In genomic region chr17:6745503-6745902, GRCm38 (mm10) we compare ENCODE assay signal across 10 mouse cellular contexts. TPM values are rescaled to one million over a fixed set of nuclear protein-coding genes. Genes with fewer than 3 reads are reported as not detected.
DNase-seq lines count a peak whose midpoint lies in the region; ATAC-seq and TF ChIP-seq lines count a peak whose summit lies in the region.
"Had no signal": no experiment of that assay in that cellular context is flagged by ENCODE, and none has a peak within 500 bp of the region (broad histone marks: within the 10 kb centered on the region; RNA-seq: fewer than 3 reads in every experiment).

No protein-coding gene starts in this region.

- H3K9ac ChIP-seq in embryonic facial prominence, embryonic 12.5 days, result no peak overlapping the region
- no peak overlapping the region for H3K9ac ChIP-seq in midbrain, embryonic 11.5 days (ENCODE audit: low read length)
- no peak overlapping the region for H3K9ac ChIP-seq in hindbrain, embryonic 16.5 days (ENCODE audit: low read depth, low read length)
- no peak overlapping the region for H3K9ac ChIP-seq in stomach, postnatal 0 days (ENCODE audit: low read length)
- H3K9ac ChIP-seq: liver, embryonic 13.5 days had no signal

- no peak for TF ChIP-seq CTCF in stomach, postnatal 0 days (IDR thresholded peaks at IDR 0.05; ENCODE audit: low read depth)

- peaks cover 37% of the 10 kb centered on the region for H3K4me1 ChIP-seq in embryonic facial prominence, embryonic 12.5 days
- peaks cover 68% of the 10 kb centered on the region for H3K4me1 ChIP-seq in embryonic facial prominence, embryonic 10.5 days
- H3K4me1 ChIP-seq in midbrain, embryonic 10.5 days, result peaks cover 72% of the 10 kb centered on the region
- peaks cover 36% of the 10 kb centered on the region for H3K4me1 ChIP-seq in midbrain, embryonic 11.5 days (ENCODE audit: control insufficient read depth, insufficient read depth, low read length)
- H3K4me1 ChIP-seq in hindbrain, embryonic 16.5 days (ENCODE audit: control insufficient read depth, insufficient read depth, low read depth, low read length), result peaks cover 26% of the 10 kb centered on the region
- H3K4me1 ChIP-seq in stomach, postnatal 0 days (replicated peaks; ENCODE audit: control insufficient read depth, insufficient read depth), result no peaks in the 10 kb centered on the region

- H3K4me3 ChIP-seq in embryonic facial prominence, embryonic 12.5 days, result no peak overlapping the region
- no peak overlapping the region for H3K4me3 ChIP-seq in embryonic facial prominence, embryonic 10.5 days
- no peak overlapping the region for H3K4me3 ChIP-seq in midbrain, embryonic 10.5 days
- H3K4me3 ChIP-seq in midbrain, embryonic 11.5 days (ENCODE audit: low read depth, low read length), result no peak overlapping the region
- no peak overlapping the region for H3K4me3 ChIP-seq in hindbrain, embryonic 16.5 days (ENCODE audit: low read length)
- no peak overlapping the region for H3K4me3 ChIP-seq in stomach, postnatal 0 days (ENCODE audit: low read depth, low read length)
- H3K4me3 ChIP-seq: liver, embryonic 13.5 days had no signal

- 60% methylated on average over 5 of the region's 5 CpGs for WGBS in embryonic facial prominence, embryonic 12.5 days
- 79% methylated on average over 5 of the region's 5 CpGs for WGBS in embryonic facial prominence, embryonic 10.5 days
- WGBS in midbrain, embryonic 10.5 days, result 85% methylated on average over 5 of the region's 5 CpGs
- 73% methylated on average over 5 of the region's 5 CpGs for WGBS in midbrain, embryonic 11.5 days
- WGBS in hindbrain, embryonic 16.5 days, result 35% methylated on average over 5 of the region's 5 CpGs
- 77% methylated on average over 5 of the region's 5 CpGs for WGBS in stomach, postnatal 0 days

- 0 out of 2 replicates have a peak, but pooled peaks cover 9% of the 10 kb centered on the region for H3K36me3 ChIP-seq in embryonic facial prominence, embryonic 12.5 days
- peaks cover 60% of the 10 kb centered on the region for H3K36me3 ChIP-seq in embryonic facial prominence, embryonic 10.5 days (replicated peaks)
- peaks cover 53% of the 10 kb centered on the region for H3K36me3 ChIP-seq in midbrain, embryonic 10.5 days
- H3K36me3 ChIP-seq in midbrain, embryonic 11.5 days (ENCODE audit: control insufficient read depth, insufficient read depth, low read length), result no peaks in the 10 kb centered on the region
- H3K36me3 ChIP-seq in hindbrain, embryonic 16.5 days (ENCODE audit: control insufficient read depth, insufficient read depth, low read length), result no peaks in the 10 kb centered on the region
- peaks cover 14% of the 10 kb centered on the region; the same call in 1 of the 2 replicates for H3K36me3 ChIP-seq in stomach, postnatal 0 days (ENCODE audit: control insufficient read depth, insufficient read depth, low read length)

- TF ChIP-seq EP300 in stomach, postnatal 0 days (optimal IDR thresholded peaks at IDR 0.05), result no peak

- no peak for DNase-seq in embryonic facial prominence, embryonic 10.5 days (ENCODE audit: low spot score)
- DNase-seq in midbrain, embryonic 10.5 days (ENCODE audit: low spot score), result no peak
- DNase-seq in midbrain, embryonic 11.5 days (ENCODE audit: low spot score, missing footprints), result no peak
- peak; percentile 11 for DNase-seq in stomach, postnatal 0 days (ENCODE audit: low spot score)
- DNase-seq in spleen, adult 18-20 months, result no peak
- no peak for DNase-seq in left cerebral cortex, postnatal 25 days (ENCODE audit: low spot score in 2 of 2)
- DNase-seq: liver, embryonic 13.5 days had no signal

- no peaks in the 10 kb centered on the region for H3K27me3 ChIP-seq in embryonic facial prominence, embryonic 12.5 days
- H3K27me3 ChIP-seq in embryonic facial prominence, embryonic 10.5 days (replicated peaks; ENCODE audit: low read depth, poor library complexity, severe bottlenecking), result no peaks in the 10 kb centered on the region
- H3K27me3 ChIP-seq in midbrain, embryonic 10.5 days (ENCODE audit: low read depth, poor library complexity, severe bottlenecking), result peaks cover 10% of the 10 kb centered on the region; the same call in 1 of the 2 replicates
- H3K27me3 ChIP-seq in midbrain, embryonic 11.5 days (ENCODE audit: control insufficient read depth, insufficient read depth, low read length), result no peaks in the 10 kb centered on the region; the same call in 1 of the 2 replicates
- H3K27me3 ChIP-seq in hindbrain, embryonic 16.5 days (replicated peaks; ENCODE audit: control insufficient read depth, insufficient read depth, low read length), result no peaks in the 10 kb centered on the region
- H3K27me3 ChIP-seq in stomach, postnatal 0 days (ENCODE audit: control insufficient read depth, insufficient read depth, low read length), result no peaks in the 10 kb centered on the region
- H3K27me3 ChIP-seq: liver, embryonic 13.5 days; Patski had no signal

- 0 out of 2 replicates have a peak overlapping the region, but pooled peaks have one; percentile 36 for H3K27ac ChIP-seq in embryonic facial prominence, embryonic 12.5 days
- no peak overlapping the region for H3K27ac ChIP-seq in embryonic facial prominence, embryonic 10.5 days (replicated peaks)
- H3K27ac ChIP-seq in midbrain, embryonic 10.5 days (replicated peaks), result peak overlapping the region; percentile 69
- H3K27ac ChIP-seq in midbrain, embryonic 11.5 days (ENCODE audit: low read depth, low read length), result no peak overlapping the region; the same call in 1 of the 2 replicates
- peak overlapping the region; percentile 73 for H3K27ac ChIP-seq in hindbrain, embryonic 16.5 days (ENCODE audit: low read depth, low read length)
- H3K27ac ChIP-seq in stomach, postnatal 0 days (replicated peaks), result no peak overlapping the region
- H3K27ac ChIP-seq: liver, embryonic 13.5 days had no signal

- no peaks in the 10 kb centered on the region for H3K9me3 ChIP-seq in embryonic facial prominence, embryonic 12.5 days
- no peaks in the 10 kb centered on the region for H3K9me3 ChIP-seq in embryonic facial prominence, embryonic 10.5 days
- no peaks in the 10 kb centered on the region for H3K9me3 ChIP-seq in midbrain, embryonic 10.5 days (replicated peaks)
- H3K9me3 ChIP-seq in midbrain, embryonic 11.5 days (ENCODE audit: control insufficient read depth, low read length), result no peaks in the 10 kb centered on the region
- H3K9me3 ChIP-seq in hindbrain, embryonic 16.5 days (ENCODE audit: control insufficient read depth, low read length), result no peaks in the 10 kb centered on the region
- no peaks in the 10 kb centered on the region for H3K9me3 ChIP-seq in stomach, postnatal 0 days (ENCODE audit: control insufficient read depth, low read length)
- H3K9me3 ChIP-seq: liver, embryonic 13.5 days had no signal

- no peak for ATAC-seq in embryonic facial prominence, embryonic 12.5 days (ENCODE audit: insufficient number of reproducible peaks, insufficient read depth, low FRiP score, low TSS enrichment)
- no peak for ATAC-seq in midbrain, embryonic 11.5 days (ENCODE audit: low FRiP score)
- ATAC-seq in hindbrain, embryonic 16.5 days, result peak; percentile 43
- ATAC-seq in stomach, postnatal 0 days (ENCODE audit: low FRiP score, low TSS enrichment), result no peak
- ATAC-seq: Patski had no signal

- intact Hi-C loops in left cerebral cortex, postnatal 25 days (cut with DNase I), result no loop called here

- no peak overlapping the region for H3K4me2 ChIP-seq in embryonic facial prominence, embryonic 12.5 days (replicated peaks)
- no peak overlapping the region for H3K4me2 ChIP-seq in midbrain, embryonic 11.5 days
- peak overlapping the region; percentile 9 for H3K4me2 ChIP-seq in hindbrain, embryonic 16.5 days (ENCODE audit: low read length)
- H3K4me2 ChIP-seq in stomach, postnatal 0 days (replicated peaks; ENCODE audit: low read depth), result no peak overlapping the region
- H3K4me2 ChIP-seq: liver, embryonic 13.5 days had no signal

RNA-seq across cellular contexts. Expression of gene Ezr, which starts 37.1 kb away (rescaled TPM):
- polyA plus RNA-seq in embryonic facial prominence, embryonic 12.5 days (2016; fragmentation: Nextera tagmentation; extraction: Ambion mirVana), result 48.6 and 52.2 TPM in 2 replicates
- 51.6 and 55.0 TPM in 2 replicates for polyA plus RNA-seq in embryonic facial prominence, embryonic 10.5 days (2016; fragmentation: Nextera tagmentation; extraction: Ambion mirVana)
- polyA plus RNA-seq in midbrain, embryonic 10.5 days (2016; fragmentation: Nextera tagmentation; extraction: Ambion mirVana), result 54.9 and 56.7 TPM in 2 replicates
- 47.0 and 51.0 TPM in 2 replicates for polyA plus RNA-seq in midbrain, embryonic 11.5 days (2014; fragmentation: Nextera tagmentation; extraction: Ambion mirVana)
- 69.9 and 73.3 TPM in 2 replicates for polyA plus RNA-seq in hindbrain, embryonic 16.5 days (2015; fragmentation: Nextera tagmentation; extraction: Ambion mirVana)
- polyA plus RNA-seq in stomach, postnatal 0 days (2015; fragmentation: Nextera tagmentation; extraction: Ambion mirVana), result 289 and 299 TPM in 2 replicates
- 10 to 100 TPM; 44.7 to 55.6 TPM for total RNA-seq in left cerebral cortex, postnatal 25 days (2021)

Comparison
In these comparisons a context has a peak if more than half of its experiments do, and no peak if none do; other contexts are left out.
1. H3K27ac ChIP-seq: peak in embryonic facial prominence, embryonic 12.5 days (single experiment), midbrain, embryonic 10.5 days (single experiment) and hindbrain, embryonic 16.5 days (single experiment); none in embryonic facial prominence, embryonic 10.5 days (single experiment), midbrain, embryonic 11.5 days (single experiment) and stomach, postnatal 0 days (single experiment).